Mouse (Mus musculus) testis, adult 2 months (tissue): ENCODE measurements around the gene Tmbim4. TPM values are rescaled to one million over a fixed set of nuclear protein-coding genes. Genes with fewer than 3 reads are reported as not detected.

Experiments used
- H3K27ac ChIP-seq: fragments of 200-500 bp; 2 replicates; pipeline ENCODE4 v1.5.1; 2012; ENCODE audit warnings: low read depth, low read length; ENCODE audit not compliant: control insufficient read depth, insufficient read depth
- H3K27me3 ChIP-seq: fragments of 200-500 bp; 2 replicates; pipeline ENCODE4 v1.6.1; 2012; ENCODE audit warnings: mild to moderate bottlenecking, low read length, moderate library complexity; ENCODE audit not compliant: control insufficient read depth, insufficient read depth
- H3K36me3 ChIP-seq: fragments of 200-500 bp; 2 replicates; pipeline ENCODE4 v1.6.1; 2012; ENCODE audit warnings: mild to moderate bottlenecking, low read length; ENCODE audit not compliant: control insufficient read depth, insufficient read depth
- H3K4me1 ChIP-seq: fragments of 200-500 bp; 2 replicates; pipeline ENCODE4 v1.6.1; 2012; ENCODE audit warnings: low read length; ENCODE audit not compliant: control insufficient read depth, insufficient read depth
- H3K4me3 ChIP-seq: fragments of 200-500 bp; 2 replicates; pipeline ENCODE4 v1.5.1; 2012; ENCODE audit warnings: low read depth, mild to moderate bottlenecking, low read length, moderate library complexity, mixed read lengths; ENCODE audit not compliant: control insufficient read depth
- CTCF ChIP-seq: fragments of 200-500 bp; IDR thresholded peaks from 2 replicates; pipeline ENCODE4 v1.5.1; 2012; ENCODE audit warnings: low read depth, mild to moderate bottlenecking, inconsistent platforms, low read length, moderate library complexity; ENCODE audit not compliant: control insufficient read depth, insufficient read depth, insufficient replicate concordance
- POLR2A ChIP-seq: fragments of 200-500 bp; IDR thresholded peaks from 2 replicates; pipeline ENCODE4 v1.6.1; 2012; ENCODE audit warnings: low read depth, mild to moderate bottlenecking, inconsistent platforms, low read length, moderate library complexity; ENCODE audit not compliant: control insufficient read depth
- polyA plus RNA-seq: library from polyadenylated mRNA; depleted of rRNA; stranded (reverse); fragments of >200 nt; gene quantifications from 2 replicates; pipeline ENCODE4 v1.2.3, GENCODE M21; 2012; rRNA removed

The Tmbim4 gene
- polyA plus RNA-seq, 1 experiment = 382 TPM

GRCm38 (mm10) chr10:120271318-120271717 is 69.9 kb downstream of the Tmbim4 start:
- no peak overlapping the region for H3K4me3 ChIP-seq
- peaks cover 5% of the 10 kb centered on the region for H3K4me1 ChIP-seq
- TF ChIP-seq POLR2A (no peak), CTCF (no peak)
- H3K36me3 ChIP-seq = no peaks in the 10 kb centered on the region
- no peaks in the 10 kb centered on the region for H3K27me3 ChIP-seq
- no peak overlapping the region for H3K27ac ChIP-seq

GRCm38 (mm10) chr10:120271879-120272269 is 70.5 kb downstream of the Tmbim4 start:
- no peak overlapping the region for H3K4me3 ChIP-seq
- no peak for TF ChIP-seq POLR2A
- no peak for TF ChIP-seq CTCF
- H3K4me1 ChIP-seq = peaks cover 5% of the 10 kb centered on the region
- H3K27ac ChIP-seq = no peak overlapping the region
- H3K27me3 ChIP-seq = no peaks in the 10 kb centered on the region
- no peaks in the 10 kb centered on the region for H3K36me3 ChIP-seq

- H3K4me3 ChIP-seq = no peak overlapping the region
Measured at GRCm38 (mm10) chr10:120272270-120272883, 71.0 kb downstream of the Tmbim4 start.

GRCm38 (mm10) chr10:120273335-120273734 is 71.9 kb downstream of the Tmbim4 start:
- no peak overlapping the region for H3K4me3 ChIP-seq
- H3K27ac ChIP-seq = no peak overlapping the region
- TF ChIP-seq CTCF (no peak), POLR2A (no peak)
- H3K27me3 ChIP-seq = no peaks in the 10 kb centered on the region
- H3K36me3 ChIP-seq = no peaks in the 10 kb centered on the region
- peaks cover 4% of the 10 kb centered on the region for H3K4me1 ChIP-seq

More at GRCm38 (mm10) chr10:120272270-120272883, 71.0 kb downstream of the Tmbim4 start:
- H3K27me3 ChIP-seq = no peaks in the 10 kb centered on the region
- H3K4me1 ChIP-seq = peaks cover 5% of the 10 kb centered on the region
- no peaks in the 10 kb centered on the region for H3K36me3 ChIP-seq
- TF ChIP-seq CTCF (no peak), POLR2A (no peak)
- no peak overlapping the region for H3K27ac ChIP-seq

Other genes with a start within 250 kb of the Tmbim4 start
- gene Helb, start 88.6 kb upstream of the Tmbim4 start, polyA plus RNA-seq = 0.62 and 0.96 TPM in 2 replicates
- gene Irak3, start 540 bp downstream of the Tmbim4 start, polyA plus RNA-seq = 19.9 and 24.3 TPM in 2 replicates
- gene Llph, start 25.5 kb downstream of the Tmbim4 start, polyA plus RNA-seq = 3.9 and 4.0 TPM in 2 replicates